Mouse (Mus musculus) cortical plate, adult 2 months (tissue): ENCODE results near the gene Iqcd.

Experiments used
- CTCF ChIP-seq: fragments of 200-500 bp; IDR thresholded peaks from 2 replicates; pipeline ENCODE4 v1.5.1; 2011; ENCODE audit warnings: mild to moderate bottlenecking, control low read depth, low read length; ENCODE audit not compliant: insufficient read depth; ENCODE audit errors: extremely low read depth
- POLR2A ChIP-seq: fragments of 200-500 bp; IDR thresholded peaks from 2 replicates; pipeline ENCODE4 v1.6.1; 2011; ENCODE audit warnings: mild to moderate bottlenecking, low read length, control low read depth; ENCODE audit not compliant: insufficient read depth; ENCODE audit errors: extremely low read depth

GRCm38 (mm10) chr5:120548236-120548850 lies 40.5 kb upstream of the Iqcd start:
- no peak for TF ChIP-seq POLR2A
- TF ChIP-seq CTCF: no peak
